Mouse (Mus musculus): ENCODE data around the gene 1110004F10Rik. TPM values are rescaled to one million over a fixed set of nuclear protein-coding genes. Genes with fewer than 3 reads are reported as not detected.

The 1110004F10Rik gene
- total RNA-seq, 2 experiments from 2014 or later, result 107 to 114 TPM

GRCm38 (mm10) chr7:116129374-116129773, 90.2 kb downstream of the 1110004F10Rik start:
- no peak for DNase-seq (ENCODE audit: low spot score in 2 of 2)
- intact Hi-C loops (cut with DNase I), result no loop called here

GRCm38 (mm10) chr7:116131390-116131789, 92.2 kb downstream of the 1110004F10Rik start:
- intact Hi-C loops (cut with DNase I), result no loop called here
- peak; percentile 45 to 53 for DNase-seq (ENCODE audit: low spot score in 2 of 2)

- DNase-seq (ENCODE audit: low spot score in 2 of 2), result peak; percentile 82 to 84
- intact Hi-C loops (cut with DNase I), result no loop called here
Measured at GRCm38 (mm10) chr7:116132078-116132477, 92.9 kb downstream of the 1110004F10Rik start.

GRCm38 (mm10) chr7:116134413-116135292, 95.5 kb downstream of the 1110004F10Rik start:
- intact Hi-C loops (cut with DNase I), result no loop called here

GRCm38 (mm10) chr7:116137149-116137548, 98.0 kb downstream of the 1110004F10Rik start:
- no peak for DNase-seq (ENCODE audit: low spot score in 2 of 2)
- intact Hi-C loops (cut with DNase I), result no loop called here

More at GRCm38 (mm10) chr7:116134413-116135292, 95.5 kb downstream of the 1110004F10Rik start:
- no peak for DNase-seq (ENCODE audit: low spot score in 2 of 2)

GRCm38 (mm10) chr7:116137671-116138070, 98.5 kb downstream of the 1110004F10Rik start:
- no peak for DNase-seq (ENCODE audit: low spot score in 2 of 2)
- intact Hi-C loops (cut with DNase I), result no loop called here

GRCm38 (mm10) chr7:116145030-116145429, 105.8 kb downstream of the 1110004F10Rik start:
- DNase-seq (ENCODE audit: low spot score in 2 of 2), result no peak
- intact Hi-C loops (cut with DNase I), result no loop called here

- DNase-seq (ENCODE audit: low spot score in 2 of 2), result no peak
- intact Hi-C loops (cut with DNase I), result no loop called here
Measured at GRCm38 (mm10) chr7:116147114-116147513, 107.9 kb downstream of the 1110004F10Rik start.

- DNase-seq (ENCODE audit: low spot score in 2 of 2), result no peak
- intact Hi-C loops (cut with DNase I), result no loop called here
Measured at GRCm38 (mm10) chr7:116149568-116149967, 110.4 kb downstream of the 1110004F10Rik start.

GRCm38 (mm10) chr7:116153781-116154368, 114.7 kb downstream of the 1110004F10Rik start:
- no peak for DNase-seq (ENCODE audit: low spot score in 2 of 2)
- intact Hi-C loops (cut with DNase I), result no loop called here

Other genes with a start within 250 kb of the 1110004F10Rik start
- gene Sox6, start 601 bp upstream of the 1110004F10Rik start, total RNA-seq (2021), result 10 to 100 TPM; 32.7 to 39.9 TPM
- gene Gm4353, start 45.2 kb downstream of the 1110004F10Rik start, total RNA-seq (2021), result 1 to 10 TPM; 3.1 to 3.6 TPM

Data from left cerebral cortex, postnatal 14 days (tissue).